Mouse (Mus musculus) heart, postnatal 0 days (tissue): ENCODE measurements at regions not wholly inside any gene's neighbourhood (a gene's known extent, or its start where the extent isn't known, plus 50 kb on each side); places are given as distances from the start of the nearest gene placed in this dataset.

ENCODE experiments used
- CTCF ChIP-seq: IDR thresholded peaks from 2 replicates; pipeline ENCODE4 v1.5.1; 2016; ENCODE audit warnings: antibody characterized with exemption, control low read depth, low read depth
- EP300 ChIP-seq: IDR thresholded peaks from 2 replicates; pipeline ENCODE4 v1.6.1; 2016; ENCODE audit warnings: antibody characterized with exemption, low read depth

DNA sequence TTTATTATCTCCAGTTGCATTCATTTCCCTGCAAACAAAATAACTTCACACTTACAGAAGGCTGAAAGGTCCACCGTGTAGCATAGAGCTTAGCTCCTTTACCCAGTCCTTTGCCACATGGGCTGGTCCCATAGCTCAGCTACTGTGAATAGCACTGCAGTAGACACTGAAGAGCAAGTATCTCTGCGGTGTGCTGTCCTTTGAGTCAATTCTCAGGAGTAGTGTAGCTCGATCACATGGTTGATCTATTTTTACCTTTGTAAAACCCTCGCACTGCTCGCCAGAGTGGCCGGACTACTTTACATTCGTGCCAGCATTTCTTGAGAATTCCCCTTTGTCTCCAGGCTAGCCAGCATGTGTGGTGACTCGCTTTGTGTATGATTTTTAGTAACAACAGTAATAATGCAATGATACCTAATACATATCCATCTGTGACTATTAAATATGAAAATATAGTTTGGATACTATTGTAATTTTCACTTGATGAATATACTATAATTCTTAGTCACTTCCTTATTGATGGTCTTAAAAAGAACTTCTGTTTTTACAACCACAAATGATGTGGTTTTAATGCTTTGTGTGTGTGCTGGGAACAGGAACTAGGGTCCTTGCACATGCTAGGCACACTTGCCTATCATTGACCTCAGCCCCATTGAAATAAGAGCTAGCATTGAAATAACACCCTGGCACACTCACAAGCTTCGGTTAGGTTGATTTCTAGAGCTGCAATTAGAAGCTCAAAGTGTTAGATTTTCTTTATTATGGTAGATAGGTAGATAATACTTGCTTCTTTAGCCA lies 257.7 kb upstream of the Atp11b start:
- TF ChIP-seq CTCF (no peak), EP300 (no peak)
